Mouse (Mus musculus): Measurements from ENCODE around the gene Gm20696.

Gene Gm20696

DNA sequence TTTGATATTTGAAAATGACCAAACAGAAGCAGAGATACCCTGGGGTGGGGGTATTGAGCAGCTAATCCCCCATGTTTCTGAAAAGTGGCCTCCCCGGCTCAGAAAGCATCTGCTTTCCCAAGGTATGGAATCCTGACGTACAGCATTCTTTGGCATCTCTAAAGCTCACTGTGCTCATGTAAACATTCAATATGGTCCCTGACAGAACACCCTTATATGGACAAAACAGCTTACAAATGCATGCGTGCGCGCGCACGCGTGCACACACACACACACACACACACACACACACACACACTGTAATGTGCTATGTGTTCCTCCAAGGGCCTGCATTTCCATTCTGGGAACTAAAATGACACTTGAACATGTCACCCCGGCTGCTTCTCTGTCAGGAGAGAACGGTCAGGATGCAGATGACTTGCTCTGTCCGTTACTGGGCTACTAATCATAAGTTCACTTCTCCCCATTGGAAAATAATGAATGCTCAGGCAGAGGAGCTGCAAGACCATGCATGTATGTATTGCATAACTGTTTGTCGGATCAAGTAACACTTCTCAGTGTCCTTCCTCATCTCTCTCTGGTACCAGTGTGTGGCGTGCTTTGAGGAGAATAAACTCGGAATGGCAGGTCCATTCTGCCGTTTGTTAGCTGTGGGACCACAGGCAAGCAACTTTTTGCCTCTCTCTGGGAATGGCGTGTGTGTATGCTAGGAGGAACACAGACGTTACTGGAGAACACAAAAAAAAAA lies 128.2 kb downstream of the Gm20696 start:
- in situ Hi-C loops (cut with MboI; ENCODE audit: low pct_unique_long_range_greater_than_20kb in 1 of 2, low sequenced_read_pairs in 2 of 2, unreplicated experiment in 1 of 2): no loop called here

DNA sequence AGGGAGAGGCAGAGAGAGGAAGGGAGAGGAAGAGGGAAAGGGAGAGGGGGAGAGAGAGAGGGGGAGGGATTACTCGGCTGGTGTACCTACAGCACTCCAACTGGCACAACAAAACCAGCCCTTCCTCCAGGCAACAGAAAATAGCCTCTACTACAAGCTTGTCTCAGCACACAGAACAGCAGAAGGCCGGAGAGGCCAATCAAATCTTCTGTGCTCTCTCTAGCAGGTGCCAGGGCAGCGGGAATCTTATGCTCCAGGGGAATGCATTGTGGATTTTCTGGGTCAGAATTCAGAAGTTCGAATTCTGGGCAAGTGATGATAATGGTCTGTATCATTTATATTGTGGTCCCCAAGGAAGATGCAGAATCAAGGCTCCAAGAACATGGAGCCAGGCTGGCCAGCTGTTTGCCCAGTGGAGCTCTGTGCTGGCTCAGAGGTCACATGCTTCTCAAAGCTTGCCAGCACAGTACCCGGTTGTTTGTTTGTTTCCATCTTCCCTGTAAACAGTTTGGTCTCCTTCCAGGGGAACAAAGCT lies 132.3 kb downstream of the Gm20696 start:
- in situ Hi-C loops (cut with MboI; ENCODE audit: low pct_unique_long_range_greater_than_20kb in 1 of 2, low sequenced_read_pairs in 2 of 2, unreplicated experiment in 1 of 2): no loop called here

DNA sequence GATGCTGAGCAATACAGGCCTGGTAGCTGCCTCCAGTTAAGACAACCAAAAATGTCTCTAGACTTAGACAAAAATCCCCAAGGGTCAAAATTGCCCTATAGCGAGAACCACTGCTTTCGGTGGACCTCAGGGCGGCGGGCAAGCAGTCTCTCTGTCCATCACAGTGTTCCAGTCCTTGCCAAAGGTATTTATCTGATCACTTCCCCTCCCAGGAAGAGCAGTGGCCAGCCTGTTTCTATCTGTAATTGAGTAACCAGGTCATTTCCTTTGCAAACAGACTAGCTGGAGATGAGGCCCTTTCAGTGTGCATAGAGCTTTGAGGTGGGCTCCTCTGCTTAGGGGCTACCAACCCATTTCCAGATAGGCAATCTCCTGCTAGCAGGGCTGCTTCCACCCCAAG lies 134.1 kb downstream of the Gm20696 start:
- in situ Hi-C loops (cut with MboI; ENCODE audit: low pct_unique_long_range_greater_than_20kb in 1 of 2, low sequenced_read_pairs in 2 of 2, unreplicated experiment in 1 of 2): no loop called here

DNA sequence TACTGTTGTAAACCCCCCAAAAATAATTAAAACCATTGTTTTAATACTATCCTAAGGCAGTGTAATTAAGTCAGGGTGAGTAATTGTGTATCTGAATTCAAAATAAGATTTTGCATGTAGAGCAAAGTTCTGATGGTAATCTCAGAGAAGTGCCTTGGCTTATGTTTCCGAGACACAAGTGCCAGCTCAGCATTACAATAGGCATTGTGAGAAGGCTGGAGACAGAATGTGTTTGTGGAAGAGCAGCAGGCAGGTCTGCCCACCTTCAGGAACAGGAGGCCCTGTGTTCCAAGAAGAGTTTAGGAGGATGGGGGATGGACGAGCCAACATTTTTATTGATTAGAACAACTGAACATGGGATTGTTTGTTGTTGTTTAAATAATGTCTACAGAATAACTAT lies 137.6 kb downstream of the Gm20696 start:
- in situ Hi-C loops (cut with MboI; ENCODE audit: low pct_unique_long_range_greater_than_20kb in 1 of 2, low sequenced_read_pairs in 2 of 2, unreplicated experiment in 1 of 2): no loop called here

DNA sequence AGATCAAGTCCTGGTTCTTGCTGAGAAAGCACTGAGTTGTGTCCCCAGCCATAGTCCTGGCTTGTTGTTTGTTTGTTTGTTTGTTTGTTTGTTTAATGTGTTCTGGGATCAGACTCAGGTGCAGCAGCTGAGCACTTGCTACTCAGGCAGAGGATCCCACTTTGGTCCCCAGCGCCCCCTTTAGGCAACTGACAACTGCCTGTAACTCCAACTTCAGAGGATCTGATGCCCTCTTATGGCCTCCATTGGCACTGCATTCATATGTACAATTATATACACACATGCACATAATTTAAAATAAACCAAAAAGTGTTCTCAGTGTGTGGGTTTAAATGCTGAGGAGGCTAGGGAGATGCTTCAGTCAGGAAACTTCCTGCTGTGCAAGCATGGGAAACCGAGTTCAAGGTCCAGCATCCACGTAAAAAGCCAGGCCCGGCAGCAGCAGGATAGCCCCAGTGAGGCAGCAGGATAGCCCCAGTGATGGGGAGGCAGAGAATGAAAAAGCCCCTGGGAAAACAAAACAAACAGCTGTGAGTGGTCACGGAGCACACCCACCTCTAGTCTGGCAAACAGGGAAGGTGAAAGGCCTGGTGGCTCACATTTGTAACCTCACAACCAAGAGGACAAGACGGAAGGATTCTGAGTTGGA lies 139.0 kb downstream of the Gm20696 start:
- in situ Hi-C loops (cut with MboI; ENCODE audit: low pct_unique_long_range_greater_than_20kb in 1 of 2, low sequenced_read_pairs in 2 of 2, unreplicated experiment in 1 of 2): no loop called here

DNA sequence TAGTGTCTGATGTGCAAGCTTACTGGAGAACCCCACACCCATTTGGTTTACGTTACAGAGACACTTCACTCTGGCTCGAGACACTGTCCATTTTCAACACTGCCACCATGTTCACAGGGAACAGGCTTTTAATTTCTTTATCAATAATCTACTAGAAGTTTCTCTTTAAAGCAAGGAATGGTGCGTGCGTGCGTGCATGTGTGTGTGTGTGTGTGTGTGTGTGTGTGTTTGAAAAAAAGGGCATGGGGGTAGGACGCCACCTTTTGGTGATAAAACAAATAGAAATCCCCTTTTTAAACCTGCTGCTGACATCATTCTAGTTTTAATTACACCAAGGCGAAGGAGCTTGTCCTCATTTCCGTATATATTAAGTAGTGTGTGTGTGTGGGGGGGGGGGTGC lies 141.2 kb downstream of the Gm20696 start:
- in situ Hi-C loops (cut with MboI; ENCODE audit: low pct_unique_long_range_greater_than_20kb in 1 of 2, low sequenced_read_pairs in 2 of 2, unreplicated experiment in 1 of 2): no loop called here

DNA sequence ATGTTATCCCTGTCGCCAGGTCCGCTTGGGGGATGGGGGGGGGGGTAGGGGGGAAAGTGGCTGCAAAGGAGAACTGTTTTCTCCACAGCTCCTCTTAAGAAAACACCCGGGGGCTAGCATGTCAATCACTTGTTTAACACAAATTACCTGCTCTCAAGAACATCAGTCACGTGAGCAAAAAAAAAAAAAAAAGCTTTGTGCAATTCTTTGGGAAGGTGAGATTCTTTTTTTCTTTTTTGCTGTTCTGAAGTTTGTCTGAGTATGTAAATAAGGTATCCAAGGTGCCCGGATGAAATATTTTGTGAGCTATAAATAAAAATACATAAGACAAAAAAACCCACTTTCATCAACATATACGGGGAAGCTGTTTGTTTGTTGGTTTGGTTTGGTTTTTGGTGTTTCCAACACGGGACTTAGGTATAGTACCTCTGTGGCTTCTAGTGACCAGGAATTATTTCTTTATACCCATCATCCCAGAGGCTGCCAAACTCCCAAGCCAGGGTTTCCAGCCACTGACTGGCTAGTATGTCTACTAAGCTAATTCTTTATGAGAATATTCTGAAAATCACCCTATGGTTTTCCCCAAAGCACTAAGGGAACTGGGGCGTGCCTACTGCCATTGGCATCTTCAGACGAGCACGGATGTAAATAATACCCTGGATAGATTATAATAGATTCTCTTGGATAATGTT lies 142.8 kb downstream of the Gm20696 start:
- in situ Hi-C loops (cut with MboI; ENCODE audit: low pct_unique_long_range_greater_than_20kb in 1 of 2, low sequenced_read_pairs in 2 of 2, unreplicated experiment in 1 of 2): no loop called here

DNA sequence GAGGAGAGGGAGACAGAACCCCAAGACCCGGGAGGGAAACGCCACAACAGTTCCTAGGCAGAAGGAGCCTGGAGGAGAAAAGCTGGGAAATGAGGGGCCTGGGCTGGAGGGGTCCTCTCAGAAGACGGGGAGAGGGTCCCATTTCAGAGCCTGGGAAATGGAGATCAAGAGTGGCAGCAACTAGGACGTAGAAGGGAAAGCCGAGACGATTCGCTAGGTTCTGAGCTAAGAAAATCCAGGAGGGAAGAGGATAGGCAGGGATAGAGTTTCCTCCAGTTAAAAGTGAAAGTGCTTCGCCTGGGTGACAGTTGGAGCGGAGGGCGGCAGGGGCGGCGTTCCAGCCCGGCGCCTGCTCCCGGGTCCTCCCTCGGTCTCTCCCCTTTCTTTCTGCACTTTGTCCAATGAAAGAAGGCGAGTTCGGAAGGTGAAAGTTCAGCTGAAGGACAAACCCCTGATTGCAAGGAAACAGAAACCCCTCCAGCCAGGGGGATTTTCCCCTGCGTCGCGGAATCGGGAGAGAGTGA lies 143.4 kb downstream of the Gm20696 start:
- in situ Hi-C loops (cut with MboI; ENCODE audit: low pct_unique_long_range_greater_than_20kb in 1 of 2, low sequenced_read_pairs in 2 of 2, unreplicated experiment in 1 of 2): no loop called here

DNA sequence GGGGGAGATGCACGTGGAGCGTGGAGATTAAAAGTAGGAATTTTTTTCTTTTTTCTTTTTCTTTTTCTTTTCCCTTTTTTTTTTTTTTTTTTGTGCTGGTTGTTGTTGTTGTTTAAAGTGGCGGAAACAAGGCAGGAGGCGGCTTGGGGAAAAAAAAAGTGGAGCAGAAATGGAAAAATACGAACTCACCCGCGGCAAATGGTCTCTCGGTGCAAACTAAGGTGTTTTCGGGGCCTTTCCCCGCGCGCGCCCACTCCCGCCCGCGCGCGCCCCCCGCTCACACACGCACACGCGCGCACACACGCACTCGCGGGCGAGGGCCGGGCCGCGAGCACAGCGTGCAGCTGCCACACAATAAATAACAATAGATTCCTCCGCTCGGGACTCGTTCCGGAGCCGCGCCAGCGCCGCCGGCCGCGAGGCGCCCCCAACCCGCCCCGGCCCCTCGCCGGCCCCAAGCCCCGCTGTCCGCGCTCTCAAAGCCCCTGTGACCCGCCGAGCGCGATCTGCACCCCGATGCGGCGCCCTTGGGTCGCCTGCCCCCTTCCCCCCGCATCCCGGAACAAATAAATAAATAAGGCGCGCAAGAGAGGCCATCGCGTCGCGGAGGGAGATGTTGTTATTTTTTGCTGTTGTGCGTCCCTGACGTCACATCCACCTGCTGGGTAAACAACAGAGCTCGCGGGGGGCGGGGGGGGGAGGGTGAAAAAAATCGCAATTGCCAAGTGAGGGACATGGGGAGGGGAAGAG lies 144.1 kb downstream of the Gm20696 start, which contains the start of gene Foxp1:
Foxp1 (minus strand) TSS at position 363 of the 750 bp plus-strand sequence.
- in situ Hi-C loops (cut with MboI; ENCODE audit: low pct_unique_long_range_greater_than_20kb in 1 of 2, low sequenced_read_pairs in 2 of 2, unreplicated experiment in 1 of 2): no loop called here

DNA sequence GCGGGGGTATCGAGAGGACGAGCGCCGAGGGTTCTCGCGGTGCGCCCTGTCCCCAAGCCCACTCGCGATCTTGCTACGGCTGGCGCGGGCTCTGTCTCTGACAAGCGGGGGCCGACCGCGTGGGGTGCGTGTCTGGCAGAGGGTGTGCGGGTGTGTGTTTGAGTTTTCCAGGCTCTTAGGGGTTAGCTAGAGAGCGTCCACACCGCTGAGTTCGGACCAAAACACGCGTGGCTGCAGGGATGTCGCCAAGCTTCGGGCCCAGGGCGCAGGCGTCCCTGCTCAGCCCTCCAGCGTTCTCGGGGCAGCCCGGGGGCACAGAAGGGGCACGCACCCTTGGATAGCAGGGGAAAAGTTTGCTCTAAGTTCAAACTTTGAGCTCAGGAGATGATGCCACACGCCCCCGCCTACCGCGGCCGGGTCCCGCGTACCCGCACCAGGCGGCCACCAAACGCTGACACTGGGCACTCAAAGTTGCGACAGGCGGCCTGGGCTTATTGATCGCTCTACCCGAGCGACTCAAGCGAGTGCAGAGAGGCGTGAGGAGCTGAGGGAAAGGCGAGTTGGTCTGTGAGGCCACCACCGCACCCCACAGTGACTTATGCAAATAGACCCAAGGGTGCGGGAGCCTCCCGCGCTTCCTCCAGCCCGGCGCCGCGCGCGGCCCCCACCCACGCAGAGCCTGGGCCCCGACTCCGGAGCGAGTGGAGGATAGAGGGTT lies 144.8 kb downstream of the Gm20696 start:
- in situ Hi-C loops (cut with MboI; ENCODE audit: low pct_unique_long_range_greater_than_20kb in 1 of 2, low sequenced_read_pairs in 2 of 2, unreplicated experiment in 1 of 2): no loop called here

DNA sequence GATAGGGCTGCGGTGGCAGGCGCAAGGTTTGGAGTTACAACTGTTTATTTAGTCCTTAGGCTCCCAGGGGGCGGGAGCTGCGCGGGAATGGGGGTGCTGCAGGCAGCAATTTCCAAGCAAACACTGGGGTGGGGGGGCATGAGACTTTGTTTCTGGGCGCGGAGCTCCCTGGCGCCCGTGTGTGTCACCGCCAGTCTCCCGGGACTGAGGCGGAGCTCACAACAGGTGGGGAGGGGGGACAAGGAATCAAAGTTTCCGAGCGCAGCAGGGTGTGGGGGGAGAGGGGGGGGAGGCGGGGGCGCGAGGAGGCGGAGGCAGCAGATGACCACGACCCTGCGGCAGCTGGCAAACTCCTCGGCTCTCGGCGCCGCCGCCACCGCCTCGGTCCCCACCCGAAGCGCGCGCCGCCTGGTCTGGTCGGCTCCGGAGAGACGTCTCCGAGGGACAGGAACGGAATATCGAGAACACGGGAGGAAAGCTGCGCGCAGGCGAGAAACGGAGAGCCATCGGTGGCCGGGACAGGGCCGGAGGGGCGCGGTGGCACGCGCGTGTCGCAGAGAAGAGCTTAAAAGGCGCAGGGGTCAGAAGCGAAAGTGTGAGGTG lies 145.5 kb downstream of the Gm20696 start:
- in situ Hi-C loops (cut with MboI; ENCODE audit: low pct_unique_long_range_greater_than_20kb in 1 of 2, low sequenced_read_pairs in 2 of 2, unreplicated experiment in 1 of 2): no loop called here

DNA sequence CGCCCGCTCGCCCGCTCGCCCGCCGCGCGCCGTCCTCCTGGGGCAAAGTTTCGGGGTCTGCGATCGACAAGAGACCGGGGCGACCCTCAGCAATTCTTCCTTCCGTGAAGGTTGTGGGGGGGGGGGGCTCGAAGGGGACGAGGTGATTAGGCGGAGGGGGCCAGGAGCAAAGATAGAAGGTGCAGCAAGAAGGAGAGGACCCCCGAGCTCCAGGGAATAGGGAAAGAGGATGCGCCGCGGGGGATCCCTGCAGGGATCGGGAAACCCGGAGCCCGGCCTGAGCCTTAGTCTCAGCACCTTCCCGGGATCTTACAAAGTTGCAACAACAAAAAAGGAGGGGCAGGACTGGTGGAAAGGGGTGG lies 145.9 kb downstream of the Gm20696 start:
- in situ Hi-C loops (cut with MboI; ENCODE audit: low pct_unique_long_range_greater_than_20kb in 1 of 2, low sequenced_read_pairs in 2 of 2, unreplicated experiment in 1 of 2): no loop called here

DNA sequence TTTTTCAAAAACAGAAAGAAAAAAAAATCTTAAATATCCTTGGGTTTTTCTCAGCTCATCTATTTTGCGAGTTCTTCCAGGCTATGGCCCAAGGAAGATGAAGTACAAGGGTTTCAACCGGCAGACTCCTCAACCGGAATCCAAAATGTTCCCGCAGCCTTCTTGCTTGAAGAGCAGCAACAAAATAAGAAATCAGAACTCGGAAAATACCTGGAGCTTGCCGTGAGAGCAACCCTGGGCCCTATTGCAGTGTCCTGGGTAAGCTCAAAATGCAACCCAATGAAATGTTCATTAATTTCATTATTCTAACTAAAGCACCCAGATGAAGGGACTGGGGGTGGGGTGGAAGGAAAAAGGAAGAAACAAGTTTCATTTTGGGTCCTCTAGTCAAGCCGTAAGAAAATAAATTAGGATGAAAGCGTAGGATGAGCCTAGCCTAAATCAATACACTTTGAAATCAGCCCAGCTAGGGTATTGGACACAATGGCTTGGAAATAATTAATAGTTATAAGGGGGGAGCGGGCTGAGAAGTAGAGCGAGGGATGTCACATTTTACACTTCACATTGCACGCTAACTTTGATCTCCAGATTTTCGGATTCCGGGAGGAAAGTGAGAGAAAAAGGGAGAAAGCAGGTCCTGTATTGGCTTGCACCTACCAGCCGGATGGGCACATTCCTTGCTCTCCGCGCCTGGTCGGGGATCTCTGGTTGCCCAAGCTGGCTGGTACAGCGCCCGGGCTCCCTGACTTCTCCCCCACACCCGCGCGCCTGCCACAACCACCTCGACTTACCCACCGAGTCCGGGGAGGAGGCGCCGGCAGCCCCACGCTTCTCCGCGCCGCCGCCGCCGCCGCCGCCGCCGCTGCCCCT lies 146.6 kb downstream of the Gm20696 start:
- in situ Hi-C loops (cut with MboI; ENCODE audit: low pct_unique_long_range_greater_than_20kb in 1 of 2, low sequenced_read_pairs in 2 of 2, unreplicated experiment in 1 of 2): no loop called here

DNA sequence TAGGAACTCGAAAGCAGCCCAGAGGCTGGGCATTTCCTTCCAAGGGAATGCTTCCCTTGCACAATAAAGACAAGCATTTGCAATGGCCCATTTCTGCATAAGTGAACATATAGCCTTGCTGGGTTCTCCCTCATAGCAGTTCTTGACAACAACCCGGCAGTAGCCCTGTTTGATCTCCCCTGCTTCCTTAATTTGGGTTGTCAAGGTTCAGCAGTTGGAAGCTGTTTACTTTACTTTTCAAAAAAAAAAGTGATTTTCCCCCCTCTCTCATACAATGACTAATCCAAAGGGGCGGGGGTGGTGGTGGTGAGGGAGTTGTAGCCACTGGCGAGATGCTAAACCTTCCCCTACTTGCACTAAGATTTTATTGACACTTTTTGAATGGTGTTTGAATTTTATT lies 147.5 kb downstream of the Gm20696 start:
- in situ Hi-C loops (cut with MboI; ENCODE audit: low pct_unique_long_range_greater_than_20kb in 1 of 2, low sequenced_read_pairs in 2 of 2, unreplicated experiment in 1 of 2): no loop called here

DNA sequence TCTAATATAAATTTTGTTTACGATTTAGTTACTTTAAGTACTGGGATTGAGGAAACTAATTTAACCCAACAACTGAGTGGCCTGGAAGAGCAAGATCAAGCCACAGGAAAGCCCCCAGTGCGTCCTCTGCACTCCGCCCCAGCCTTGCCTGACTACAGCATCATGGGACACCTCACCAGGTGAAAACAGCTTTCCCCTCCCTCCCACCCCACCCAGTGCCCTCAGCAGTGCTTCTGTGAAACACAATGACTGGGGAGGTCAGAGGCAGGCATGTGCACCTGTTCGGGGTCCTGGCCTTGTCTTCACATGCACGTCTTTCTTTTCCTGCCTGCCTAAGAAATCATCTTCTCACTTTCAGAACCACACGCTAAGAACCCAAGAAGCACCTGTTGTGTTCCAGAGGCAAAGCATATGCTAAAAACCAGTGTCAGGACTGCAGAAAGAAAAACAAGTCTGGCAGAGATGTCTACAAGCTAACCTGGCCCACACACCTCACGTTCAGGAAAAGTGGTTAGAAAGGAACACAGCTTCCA lies 150.9 kb downstream of the Gm20696 start:
- in situ Hi-C loops (cut with MboI; ENCODE audit: low pct_unique_long_range_greater_than_20kb in 1 of 2, low sequenced_read_pairs in 2 of 2, unreplicated experiment in 1 of 2): no loop called here

DNA sequence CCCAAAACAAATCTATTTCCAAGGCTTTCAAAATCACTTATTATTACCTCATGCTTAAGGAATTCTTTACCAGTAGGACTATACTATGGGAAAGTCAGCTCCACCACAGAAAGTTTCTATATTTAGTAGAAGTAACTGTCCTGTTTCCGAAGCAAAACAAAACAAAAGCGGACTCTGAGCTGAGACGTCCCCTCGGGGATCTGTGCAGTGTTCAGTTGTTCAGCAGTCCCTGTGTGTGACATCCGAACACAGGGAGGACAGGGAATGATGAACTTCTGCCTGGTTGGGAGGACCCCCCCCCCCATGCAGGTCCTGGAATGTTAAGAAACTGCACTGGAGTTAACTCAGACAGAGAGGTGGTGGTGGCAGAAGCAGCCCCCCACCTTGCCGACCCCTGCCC lies 154.7 kb downstream of the Gm20696 start:
- in situ Hi-C loops (cut with MboI; ENCODE audit: low pct_unique_long_range_greater_than_20kb in 1 of 2, low sequenced_read_pairs in 2 of 2, unreplicated experiment in 1 of 2): no loop called here

DNA sequence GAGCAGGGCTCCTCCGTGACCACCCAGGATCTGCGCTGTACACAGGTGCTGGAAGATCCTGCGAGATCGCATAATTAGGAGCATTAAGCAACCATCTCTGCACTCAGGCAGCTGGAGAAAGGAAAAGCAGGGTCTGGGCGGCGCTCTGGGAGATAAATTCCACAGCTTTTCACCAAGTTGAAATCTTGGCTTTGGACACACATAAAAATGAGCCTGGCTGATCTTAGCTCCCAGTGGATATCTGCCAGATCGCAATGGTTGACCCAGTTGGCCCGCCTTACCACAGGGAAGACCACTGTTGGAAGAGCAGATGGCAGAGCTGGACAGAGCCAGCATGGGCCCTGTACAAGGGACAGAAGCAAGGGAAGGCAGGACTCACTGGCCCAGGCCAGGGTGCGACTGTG lies 157.4 kb downstream of the Gm20696 start:
- in situ Hi-C loops (cut with MboI; ENCODE audit: low pct_unique_long_range_greater_than_20kb in 1 of 2, low sequenced_read_pairs in 2 of 2, unreplicated experiment in 1 of 2): no loop called here

All from mouse embryonic stem cell (cell line).